Mouse (Mus musculus): ENCODE data around the gene Fdxr.

DNA sequence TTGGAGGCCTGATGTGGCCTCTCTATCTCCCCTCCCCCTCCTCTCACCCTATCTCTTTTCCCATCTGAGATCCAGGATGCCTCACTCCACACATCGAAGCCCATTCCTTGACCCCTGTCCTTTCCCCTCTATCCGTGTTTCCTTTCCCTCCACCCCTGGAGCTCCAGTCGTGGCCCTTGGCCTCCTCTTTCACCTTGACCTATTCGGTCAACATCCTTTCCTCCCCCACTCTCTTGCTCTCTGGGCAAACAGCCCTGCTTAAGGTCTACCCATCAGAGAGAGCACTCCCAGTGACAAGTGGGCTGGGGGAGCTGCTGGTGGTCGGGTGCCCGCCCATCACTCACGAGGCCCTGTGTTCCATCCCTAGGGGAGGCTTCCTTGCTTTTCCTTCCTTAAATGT lies 3.1 kb downstream of the Fdxr start:
- TF ChIP-seq CTCF (IDR thresholded peaks at IDR 0.05; ENCODE audit: low read depth) (no peak), EP300 (IDR thresholded peaks at IDR 0.05; ENCODE audit: low read depth) (no peak)

Measured in liver, embryonic 14.5 days (tissue).